Mouse (Mus musculus): ENCODE data around the gene Amh. TPM values are rescaled to one million over a fixed set of nuclear protein-coding genes. Genes with fewer than 3 reads are reported as not detected.

The Amh gene
- total and polyA plus RNA-seq, 2 experiments from 2014 or later = 0.18 to 4.0 TPM

GRCm38 (mm10) chr10:80835617-80836016 lies 30.6 kb downstream of the Amh start:
- WGBS = 63% methylated on average over 30 of the region's 30 CpGs
- H3K36me3 ChIP-seq (replicated peaks; ENCODE audit: control insufficient read depth, insufficient read depth, low read length) = 0 out of 2 replicates have a peak, but pooled peaks cover 4% of the 10 kb centered on the region
- H3K4me3 ChIP-seq (ENCODE audit: low read depth, low read length) = no peak overlapping the region
- H3K27ac ChIP-seq (ENCODE audit: low read depth) = no peak overlapping the region
- no peaks in the 10 kb centered on the region for H3K9me3 ChIP-seq (replicated peaks; ENCODE audit: control insufficient read depth, low read length)
- no peak for ATAC-seq (ENCODE audit: insufficient read depth, low read depth)
- H3K4me1 ChIP-seq (ENCODE audit: control insufficient read depth, insufficient read depth) = peaks cover 23% of the 10 kb centered on the region; the same call in 1 of the 2 replicates
- peaks cover 30% of the 10 kb centered on the region for H3K27me3 ChIP-seq (ENCODE audit: control insufficient read depth, insufficient read depth, low read length)
- H3K4me2 ChIP-seq (ENCODE audit: low read depth, low read length) = no peak overlapping the region
- DNase-seq (ENCODE audit: low spot score) = no peak
- H3K9ac ChIP-seq (replicated peaks; ENCODE audit: low read depth, low read length) = no peak overlapping the region
- TF ChIP-seq EP300 (IDR thresholded peaks at IDR 0.05; ENCODE audit: low read depth) (no peak), CTCF (IDR thresholded peaks at IDR 0.05; ENCODE audit: low read depth) (no peak)

GRCm38 (mm10) chr10:80836949-80837379 lies 31.9 kb downstream of the Amh start:
- peaks cover 17% of the 10 kb centered on the region; the same call in 1 of the 2 replicates for H3K4me1 ChIP-seq (ENCODE audit: control insufficient read depth, insufficient read depth)
- no peaks in the 10 kb centered on the region for H3K36me3 ChIP-seq (replicated peaks; ENCODE audit: control insufficient read depth, insufficient read depth, low read length)
- H3K27ac ChIP-seq (ENCODE audit: low read depth) = 0 out of 2 replicates have a peak overlapping the region, but pooled peaks have one; percentile 56
- no peak overlapping the region for H3K4me2 ChIP-seq (ENCODE audit: low read depth, low read length)
- H3K9me3 ChIP-seq (replicated peaks; ENCODE audit: control insufficient read depth, low read length) = no peaks in the 10 kb centered on the region
- H3K4me3 ChIP-seq (ENCODE audit: low read depth, low read length) = no peak overlapping the region
- peaks cover 30% of the 10 kb centered on the region for H3K27me3 ChIP-seq (ENCODE audit: control insufficient read depth, insufficient read depth, low read length)
- TF ChIP-seq CTCF (IDR thresholded peaks at IDR 0.05; ENCODE audit: low read depth) (no peak), EP300 (IDR thresholded peaks at IDR 0.05; ENCODE audit: low read depth) (no peak)
- ATAC-seq (ENCODE audit: insufficient read depth, low read depth) = no peak; the same call in 1 of the 2 replicates
- H3K9ac ChIP-seq (replicated peaks; ENCODE audit: low read depth, low read length) = no peak overlapping the region
- no peak for DNase-seq (ENCODE audit: low spot score)
- WGBS = 41% methylated on average over 7 of the region's 7 CpGs

- no peak overlapping the region for H3K4me3 ChIP-seq (ENCODE audit: low read depth, low read length)
- H3K27ac ChIP-seq (ENCODE audit: low read depth) = peak overlapping the region; percentile 56
- no peak overlapping the region for H3K9ac ChIP-seq (replicated peaks; ENCODE audit: low read depth, low read length)
- H3K36me3 ChIP-seq (replicated peaks; ENCODE audit: control insufficient read depth, insufficient read depth, low read length) = no peaks in the 10 kb centered on the region
- no peaks in the 10 kb centered on the region for H3K9me3 ChIP-seq (replicated peaks; ENCODE audit: control insufficient read depth, low read length)
- DNase-seq (ENCODE audit: low spot score) (peak; percentile 61), ATAC-seq (ENCODE audit: insufficient read depth, low read depth) (peak; percentile 73)
- peaks cover 36% of the 10 kb centered on the region for H3K27me3 ChIP-seq (ENCODE audit: control insufficient read depth, insufficient read depth, low read length)
- H3K4me1 ChIP-seq (ENCODE audit: control insufficient read depth, insufficient read depth) = peaks cover 17% of the 10 kb centered on the region; the same call in 1 of the 2 replicates
- H3K4me2 ChIP-seq (ENCODE audit: low read depth, low read length) = no peak overlapping the region
- TF ChIP-seq EP300 (IDR thresholded peaks at IDR 0.05; ENCODE audit: low read depth) (no peak), CTCF (IDR thresholded peaks at IDR 0.05; ENCODE audit: low read depth) (no peak)
- WGBS = 11% methylated on average over 2 of the region's 2 CpGs
These were observed 32.8 kb downstream of the Amh start for GRCm38 (mm10) chr10:80837827-80838226.

- H3K27ac ChIP-seq (ENCODE audit: low read depth) = peak overlapping the region; percentile 56
These were observed 33.4 kb downstream of the Amh start for GRCm38 (mm10) chr10:80838346-80838912.

GRCm38 (mm10) chr10:80839848-80840247 lies 34.8 kb downstream of the Amh start:
- WGBS = 63% methylated on average over 6 of the region's 6 CpGs
- Histone ChIP-seq H3K27me3 (ENCODE audit: control insufficient read depth, insufficient read depth, low read length) (peaks cover 37% of the 10 kb centered on the region), H3K4me3 (ENCODE audit: low read depth, low read length) (no peak overlapping the region), H3K4me2 (ENCODE audit: low read depth, low read length) (no peak overlapping the region), H3K9me3 (replicated peaks; ENCODE audit: control insufficient read depth, low read length) (no peaks in the 10 kb centered on the region), H3K36me3 (replicated peaks; ENCODE audit: control insufficient read depth, insufficient read depth, low read length) (no peaks in the 10 kb centered on the region), H3K4me1 (ENCODE audit: control insufficient read depth, insufficient read depth) (peaks cover 26% of the 10 kb centered on the region; the same call in 1 of the 2 replicates), H3K9ac (replicated peaks; ENCODE audit: low read depth, low read length) (no peak overlapping the region), H3K27ac (ENCODE audit: low read depth) (no peak overlapping the region)
- ATAC-seq (ENCODE audit: insufficient read depth, low read depth) (no peak), DNase-seq (ENCODE audit: low spot score) (no peak)
- TF ChIP-seq CTCF (IDR thresholded peaks at IDR 0.05; ENCODE audit: low read depth) (no peak), EP300 (IDR thresholded peaks at IDR 0.05; ENCODE audit: low read depth) (no peak)

More at GRCm38 (mm10) chr10:80838346-80838912, 33.4 kb downstream of the Amh start:
- Histone ChIP-seq H3K9me3 (replicated peaks; ENCODE audit: control insufficient read depth, low read length) (no peaks in the 10 kb centered on the region), H3K9ac (replicated peaks; ENCODE audit: low read depth, low read length) (no peak overlapping the region), H3K27me3 (ENCODE audit: control insufficient read depth, insufficient read depth, low read length) (peaks cover 38% of the 10 kb centered on the region), H3K4me1 (ENCODE audit: control insufficient read depth, insufficient read depth) (peaks cover 17% of the 10 kb centered on the region; the same call in 1 of the 2 replicates), H3K4me3 (ENCODE audit: low read depth, low read length) (no peak overlapping the region), H3K36me3 (replicated peaks; ENCODE audit: control insufficient read depth, insufficient read depth, low read length) (no peaks in the 10 kb centered on the region), H3K4me2 (ENCODE audit: low read depth, low read length) (no peak overlapping the region)
- DNase-seq (ENCODE audit: low spot score) (no peak), ATAC-seq (ENCODE audit: insufficient read depth, low read depth) (peak; percentile 1; the same call in 1 of the 2 replicates)
- TF ChIP-seq EP300 (IDR thresholded peaks at IDR 0.05; ENCODE audit: low read depth) (no peak), CTCF (IDR thresholded peaks at IDR 0.05; ENCODE audit: low read depth) (no peak)
- 58% methylated on average over 2 of the region's 2 CpGs for WGBS

All from heart, postnatal 0 days (tissue).